Mouse (Mus musculus) spleen, adult 2 months (tissue): ENCODE results near the gene Asxl2.

Source experiments
- CTCF ChIP-seq: fragments of 200-500 bp; IDR thresholded peaks from 2 replicates; pipeline ENCODE4 v1.5.1; 2011; ENCODE audit warnings: mild to moderate bottlenecking, inconsistent platforms; ENCODE audit not compliant: insufficient read depth, insufficient read length, insufficient replicate concordance; ENCODE audit errors: extremely low read depth
- POLR2A ChIP-seq: fragments of 200-500 bp; IDR thresholded peaks from 2 replicates; pipeline ENCODE4 v1.6.1; 2011; ENCODE audit warnings: low read depth, low read length, inconsistent platforms

GRCm38 (mm10) chr12:3418761-3419160 lies 7.9 kb upstream of the Asxl2 start:
- TF ChIP-seq POLR2A (no peak), CTCF (no peak)
